ENCODE assay signal across 14 mouse cellular contexts in genomic region chr3:54689091-54689490, GRCm38 (mm10). TPM values are rescaled to one million over a fixed set of nuclear protein-coding genes. Genes with fewer than 3 reads are reported as not detected.
A peak's percentile ranks its signal among the peaks of the same experiment; 100 is the strongest.
DNase-seq lines count a peak whose midpoint lies in the region; ATAC-seq and TF ChIP-seq lines count a peak whose summit lies in the region.
"Had no signal": no experiment of that assay in that cellular context is flagged by ENCODE, and none has a peak within 500 bp of the region (broad histone marks: within the 10 kb centered on the region; RNA-seq: fewer than 3 reads in every experiment).

No protein-coding gene starts in this region.

- no peak overlapping the region for H3K4me2 ChIP-seq in kidney, postnatal 0 days (ENCODE audit: low read length)
- H3K4me2 ChIP-seq in stomach, postnatal 0 days (replicated peaks; ENCODE audit: low read depth) = no peak overlapping the region
- H3K4me2 ChIP-seq: heart, embryonic 13.5 days; limb, embryonic 15.5 days; neural tube, embryonic 12.5 days had no signal

- TF ChIP-seq POLR2A in thymus, adult 2 months (IDR thresholded peaks at IDR 0.05; ENCODE audit: control insufficient read depth, extremely low read depth, insufficient read depth, low read length, poor library complexity) = no peak

- H3K9me3 ChIP-seq in kidney, postnatal 0 days (replicated peaks; ENCODE audit: low read length) = no peaks in the 10 kb centered on the region
- no peaks in the 10 kb centered on the region for H3K9me3 ChIP-seq in stomach, postnatal 0 days (ENCODE audit: control insufficient read depth, low read length)
- H3K9me3 ChIP-seq: heart, embryonic 13.5 days; limb, embryonic 15.5 days; neural tube, embryonic 12.5 days had no signal

- no peaks in the 10 kb centered on the region for H3K27me3 ChIP-seq in kidney, postnatal 0 days (ENCODE audit: insufficient read depth, low read length)
- H3K27me3 ChIP-seq in thymus, adult 2 months (ENCODE audit: control insufficient read depth, insufficient read depth, low read length) = no peaks in the 10 kb centered on the region
- H3K27me3 ChIP-seq in stomach, postnatal 0 days (ENCODE audit: control insufficient read depth, insufficient read depth, low read length) = no peaks in the 10 kb centered on the region
- H3K27me3 ChIP-seq: heart, embryonic 13.5 days; limb, embryonic 15.5 days; neural tube, embryonic 12.5 days had no signal

- peak; percentile 73 for TF ChIP-seq CTCF in kidney, postnatal 0 days (IDR thresholded peaks at IDR 0.05; ENCODE audit: low read depth)
- no peak for TF ChIP-seq CTCF in thymus, adult 2 months (IDR thresholded peaks at IDR 0.05; ENCODE audit: borderline replicate concordance, control insufficient read depth, extremely low read depth, insufficient read depth, low read length, poor library complexity)
- TF ChIP-seq CTCF in stomach, postnatal 0 days (IDR thresholded peaks at IDR 0.05; ENCODE audit: low read depth) = peak; percentile 72

- H3K36me3 ChIP-seq in kidney, postnatal 0 days (ENCODE audit: insufficient read depth, low read length) = no peaks in the 10 kb centered on the region
- no peaks in the 10 kb centered on the region for H3K36me3 ChIP-seq in thymus, adult 2 months (ENCODE audit: control insufficient read depth, insufficient read depth, low read length)
- no peaks in the 10 kb centered on the region for H3K36me3 ChIP-seq in stomach, postnatal 0 days (ENCODE audit: control insufficient read depth, insufficient read depth, low read length)
- H3K36me3 ChIP-seq: heart, embryonic 13.5 days; limb, embryonic 15.5 days; neural tube, embryonic 12.5 days had no signal

- 43% methylated on average over 2 of the region's 2 CpGs for WGBS in kidney, postnatal 0 days
- 32% methylated on average over 2 of the region's 2 CpGs for WGBS in thymus, adult 2 months
- 35% methylated on average over 2 of the region's 2 CpGs for WGBS in stomach, postnatal 0 days

- no peak for TF ChIP-seq EP300 in stomach, postnatal 0 days (optimal IDR thresholded peaks at IDR 0.05)

- no peak overlapping the region for H3K4me3 ChIP-seq in kidney, postnatal 0 days (replicated peaks; ENCODE audit: low read depth, low read length)
- H3K4me3 ChIP-seq in thymus, adult 2 months (ENCODE audit: control insufficient read depth, insufficient read depth, low read length) = no peak overlapping the region
- no peak overlapping the region for H3K4me3 ChIP-seq in stomach, postnatal 0 days (ENCODE audit: low read depth, low read length)
- H3K4me3 ChIP-seq: heart, embryonic 13.5 days; limb, embryonic 15.5 days; neural tube, embryonic 12.5 days had no signal

- no peak for ATAC-seq in kidney, postnatal 0 days (replicated peaks; ENCODE audit: low FRiP score, low read depth)
- ATAC-seq in stomach, postnatal 0 days (ENCODE audit: low FRiP score, low TSS enrichment) = no peak
- ATAC-seq: inflammation-experienced regulatory T-cells, adult 6 months had no signal

- H3K4me1 ChIP-seq in kidney, postnatal 0 days (replicated peaks; ENCODE audit: insufficient read depth, low read length) = no peaks in the 10 kb centered on the region
- H3K4me1 ChIP-seq in thymus, adult 2 months (replicated peaks; ENCODE audit: control insufficient read depth, insufficient read depth, low read length) = no peaks in the 10 kb centered on the region
- no peaks in the 10 kb centered on the region for H3K4me1 ChIP-seq in stomach, postnatal 0 days (replicated peaks; ENCODE audit: control insufficient read depth, insufficient read depth)
- H3K4me1 ChIP-seq: heart, embryonic 13.5 days; limb, embryonic 15.5 days had no signal

- H3K27ac ChIP-seq in kidney, postnatal 0 days = no peak overlapping the region
- no peak overlapping the region for H3K27ac ChIP-seq in thymus, adult 2 months (ENCODE audit: control insufficient read depth, insufficient read depth, low read length)
- no peak overlapping the region for H3K27ac ChIP-seq in stomach, postnatal 0 days (replicated peaks)
- H3K27ac ChIP-seq: heart, embryonic 13.5 days; limb, embryonic 15.5 days; neural tube, embryonic 12.5 days had no signal

- H3K9ac ChIP-seq in kidney, postnatal 0 days (ENCODE audit: low read depth, low read length) = no peak overlapping the region
- H3K9ac ChIP-seq in stomach, postnatal 0 days (ENCODE audit: low read length) = no peak overlapping the region
- H3K9ac ChIP-seq: limb, embryonic 15.5 days; neural tube, embryonic 12.5 days had no signal

- DNase-seq in embryo, embryonic 10 days (ENCODE audit: low spot score) = peak; percentile 31
- no peak for DNase-seq in embryo, embryonic 9.5 days (ENCODE audit: extremely low spot score)
- peak; percentile 82 for DNase-seq in kidney, postnatal 0 days (ENCODE audit: low spot score)
- no peak for DNase-seq in kidney, postnatal 4 days
- DNase-seq in thymus, postnatal 0 days (ENCODE audit: low spot score) = peak; percentile 30
- no peak for DNase-seq in thymus, adult 2 months
- no peak for DNase-seq in stomach, postnatal 0 days (ENCODE audit: low spot score)
- DNase-seq in right cerebral cortex, postnatal 25 days = no peak
- DNase-seq: cerebellum, adult 8-10 months had no signal

RNA-seq across cellular contexts. Expression of gene Supt20, which starts 3.5 kb away (rescaled TPM):
- 69.0 and 73.9 TPM in 2 replicates for polyA plus RNA-seq in kidney, postnatal 0 days (2015; fragmentation: Nextera tagmentation; extraction: Ambion mirVana)
- 78.6 and 85.1 TPM in 2 replicates for polyA plus RNA-seq in thymus, postnatal 0 days (2015; fragmentation: Nextera tagmentation; extraction: Ambion mirVana)
- polyA plus RNA-seq in thymus, adult 2 months (2012; rRNA removed) = 103 and 117 TPM in 2 replicates
- polyA plus RNA-seq in stomach, postnatal 0 days (2015; fragmentation: Nextera tagmentation; extraction: Ambion mirVana) = 36.0 and 40.8 TPM in 2 replicates

RNA-seq across cellular contexts. Expression of gene Gm21958, which starts 25.1 kb away (rescaled TPM):
- 0.43 and 0.45 TPM in 2 replicates for polyA plus RNA-seq in kidney, postnatal 0 days (2015; fragmentation: Nextera tagmentation; extraction: Ambion mirVana)
- 0.22 TPM in 1 of 2 replicates, not detected in the other for polyA plus RNA-seq in thymus, postnatal 0 days (2015; fragmentation: Nextera tagmentation; extraction: Ambion mirVana)
- not detected in 2 replicates for polyA plus RNA-seq in thymus, adult 2 months (2012; rRNA removed)
- polyA plus RNA-seq in stomach, postnatal 0 days (2015; fragmentation: Nextera tagmentation; extraction: Ambion mirVana) = 0.48 TPM in 1 of 2 replicates, not detected in the other
- polyA plus RNA-seq: C2C12; neural tube, embryonic 12.5 days had no signal

RNA-seq across cellular contexts. Expression of gene Exosc8, which starts 46.1 kb away (rescaled TPM):
- polyA plus RNA-seq in kidney, postnatal 0 days (2015; fragmentation: Nextera tagmentation; extraction: Ambion mirVana) = 80.5 TPM in 2 replicates
- polyA plus RNA-seq in thymus, postnatal 0 days (2015; fragmentation: Nextera tagmentation; extraction: Ambion mirVana) = 139 and 158 TPM in 2 replicates
- 73.9 and 76.4 TPM in 2 replicates for polyA plus RNA-seq in thymus, adult 2 months (2012; rRNA removed)
- polyA plus RNA-seq in stomach, postnatal 0 days (2015; fragmentation: Nextera tagmentation; extraction: Ambion mirVana) = 37.1 and 41.3 TPM in 2 replicates

RNA-seq across cellular contexts. Expression of gene Alg5, which starts 46.2 kb away (rescaled TPM):
- 80.1 and 86.4 TPM in 2 replicates for polyA plus RNA-seq in kidney, postnatal 0 days (2015; fragmentation: Nextera tagmentation; extraction: Ambion mirVana)
- 78.3 and 82.8 TPM in 2 replicates for polyA plus RNA-seq in thymus, postnatal 0 days (2015; fragmentation: Nextera tagmentation; extraction: Ambion mirVana)
- polyA plus RNA-seq in thymus, adult 2 months (2012; rRNA removed) = 13.2 and 15.7 TPM in 2 replicates
- 81.3 and 84.7 TPM in 2 replicates for polyA plus RNA-seq in stomach, postnatal 0 days (2015; fragmentation: Nextera tagmentation; extraction: Ambion mirVana)

Comparison
In these comparisons a context has a peak if more than half of its experiments do, and no peak if none do; other contexts are left out.
1. DNase-seq: peak in embryo, embryonic 10 days (single experiment), kidney, postnatal 0 days (single experiment) and thymus, postnatal 0 days (single experiment); none in embryo, embryonic 9.5 days (single experiment), kidney, postnatal 4 days (0 of 2), thymus, adult 2 months (single experiment), stomach, postnatal 0 days (single experiment) and right cerebral cortex, postnatal 25 days (single experiment).